Mouse (Mus musculus): ENCODE measurements around the gene Zfp775.

Gene Zfp775

GRCm38 (mm10) chr6:48669446-48669969, 67.6 kb downstream of the Zfp775 start:
- intact Hi-C loops (cut with DNase I), result no loop called here
